Mouse (Mus musculus) macrophage (primary cell): Measurements from ENCODE around the gene Nomo1. TPM values are rescaled to one million over a fixed set of nuclear protein-coding genes. Genes with fewer than 3 reads are reported as not detected.

Experiments used
- H3K27ac ChIP-seq: fragments of 350-480 bp; formaldehyde crosslinking; 2 replicates; pipeline ENCODE4 v1.9.0; 2021
- H3K36me3 ChIP-seq: fragments of 350-480 bp; formaldehyde crosslinking; 2 replicates; pipeline ENCODE4 v1.9.0; 2021; ENCODE audit errors: inconsistent target
- H3K4me3 ChIP-seq: fragments of 350-480 bp; formaldehyde crosslinking; 2 replicates; pipeline ENCODE4 v1.9.0; 2021; ENCODE audit errors: inconsistent target
- H3K79me2 ChIP-seq: fragments of 350-480 bp; formaldehyde crosslinking; 2 replicates; pipeline ENCODE4 v1.9.0; 2021; ENCODE audit errors: inconsistent target
- WGBS: methylation state at CpG from one replicate; pipeline ENCODE4 v1.1.7; 2026; ENCODE audit warnings: inconsistent platforms; ENCODE audit not compliant: missing documents; 5-methylcytosine and 5-hydroxymethylcytosine counted together
- polyA plus RNA-seq: library from polyadenylated mRNA; stranded (reverse); fragments of 250-400 nt; gene quantifications from 3 replicates; pipeline ENCODE4 v1.2.4, GENCODE M21; 2018; ENCODE audit warnings: inconsistent platforms

The Nomo1 gene
- polyA plus RNA-seq, 1 experiment from 2014 or later, result 19.6 TPM

DNA sequence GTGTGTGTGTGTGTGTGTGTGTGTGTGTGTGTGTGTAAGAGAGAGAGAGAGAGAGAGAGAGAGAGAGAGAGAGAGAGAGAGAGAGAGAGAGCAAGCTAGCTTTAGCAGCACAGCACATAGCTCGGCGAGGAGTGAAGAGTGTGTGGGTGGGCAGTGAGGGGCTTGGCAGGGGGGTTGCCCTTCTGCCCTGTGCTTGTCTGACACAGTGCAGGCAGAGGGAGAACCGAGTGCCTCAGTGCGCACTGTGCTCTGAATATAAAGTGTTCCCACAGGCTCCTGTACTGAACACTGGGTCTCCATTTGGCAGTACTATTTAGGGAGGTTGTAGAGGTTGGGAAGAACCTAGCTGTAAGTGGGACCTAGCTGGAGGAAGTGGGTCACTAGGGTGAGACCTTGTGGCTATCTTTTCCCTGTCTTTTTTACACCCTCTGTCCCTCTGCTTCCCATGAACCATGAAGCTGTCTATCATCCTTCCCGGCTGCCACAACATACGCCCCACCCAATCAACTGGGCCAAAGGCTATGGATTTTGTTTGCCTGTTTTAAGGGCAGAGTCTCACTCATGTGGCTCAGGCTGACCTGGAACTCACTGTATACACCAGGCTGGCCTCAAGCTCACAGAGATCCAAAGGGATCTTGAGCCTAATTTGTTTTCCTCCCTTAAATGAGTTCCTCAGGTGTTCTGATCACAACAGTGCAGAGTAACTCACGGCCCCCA lies 96.1 kb downstream of the Nomo1 start:
- WGBS, result 91% methylated on average over 7 of the region's 7 CpGs
- Histone ChIP-seq H3K4me3 (no peak overlapping the region), H3K36me3 (no peaks in the 10 kb centered on the region), H3K27ac (no peak overlapping the region), H3K79me2 (no peaks in the 10 kb centered on the region)

DNA sequence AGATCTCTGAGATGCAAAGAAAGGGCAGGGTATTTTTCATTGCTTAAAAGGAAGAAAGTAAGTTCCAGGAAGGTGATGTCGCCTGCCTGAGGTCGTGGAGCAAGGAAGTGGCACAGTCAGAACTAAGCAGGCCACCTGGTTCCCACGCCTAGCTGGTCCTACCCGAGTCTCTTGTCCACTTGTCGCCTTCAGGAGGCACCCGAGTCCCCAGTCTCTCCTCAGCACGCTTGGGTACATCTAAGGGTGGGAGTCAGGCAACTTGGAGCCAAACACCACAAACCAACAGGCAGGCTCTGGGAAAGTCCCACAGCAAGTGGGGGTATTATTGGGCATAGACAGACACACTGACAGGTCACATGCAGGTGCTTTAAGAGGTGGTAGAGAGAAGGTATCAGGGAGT lies 97.2 kb downstream of the Nomo1 start:
- WGBS, result 30% methylated on average over 7 of the region's 7 CpGs
- Histone ChIP-seq H3K27ac (no peak overlapping the region), H3K79me2 (no peaks in the 10 kb centered on the region), H3K36me3 (no peaks in the 10 kb centered on the region), H3K4me3 (no peak overlapping the region)

DNA sequence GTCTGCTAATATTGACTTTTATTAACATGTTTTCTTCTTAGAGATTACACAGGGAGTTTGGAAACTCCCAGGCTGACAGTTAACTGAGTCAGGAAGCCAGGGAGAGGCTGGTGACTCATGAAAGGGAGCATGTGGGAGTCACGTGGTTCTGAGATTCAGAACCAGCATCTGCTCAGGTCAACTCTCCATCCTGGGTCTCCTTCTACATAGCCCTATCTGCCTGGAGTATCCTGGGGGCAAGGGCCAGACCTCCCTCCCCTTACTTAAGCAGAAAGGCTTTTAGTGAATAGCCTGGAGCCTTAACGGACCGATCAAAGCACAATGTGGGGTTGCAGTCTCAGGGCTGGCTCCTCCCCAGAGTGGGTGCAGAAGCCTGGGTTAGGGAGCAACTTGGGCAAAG lies 97.8 kb downstream of the Nomo1 start:
- Histone ChIP-seq H3K27ac (no peak overlapping the region), H3K4me3 (no peak overlapping the region), H3K36me3 (no peaks in the 10 kb centered on the region), H3K79me2 (no peaks in the 10 kb centered on the region)
- 43% methylated on average over 3 of the region's 3 CpGs for WGBS

DNA sequence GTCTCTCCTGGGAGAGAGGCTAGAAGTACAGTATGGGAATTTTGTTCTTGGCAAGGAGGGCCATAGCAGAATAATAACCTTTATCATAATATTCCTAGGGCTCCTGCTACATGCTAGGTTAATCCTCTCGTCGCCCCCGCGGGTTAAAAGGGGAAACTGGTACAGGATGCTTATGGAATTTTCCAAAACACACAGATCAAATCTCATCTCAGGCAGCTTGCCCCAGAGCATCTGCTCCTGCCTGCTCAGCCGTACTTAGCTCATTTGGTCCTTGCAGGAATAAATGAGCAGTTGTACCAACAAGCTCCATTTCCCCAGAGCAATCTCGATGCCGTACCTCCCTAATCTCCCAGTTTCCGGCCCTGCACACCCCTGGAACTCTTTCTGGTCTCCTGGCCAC lies 98.3 kb downstream of the Nomo1 start:
- 82% methylated on average over 8 of the region's 8 CpGs for WGBS
- Histone ChIP-seq H3K36me3 (no peaks in the 10 kb centered on the region), H3K4me3 (no peak overlapping the region), H3K79me2 (no peaks in the 10 kb centered on the region), H3K27ac (no peak overlapping the region)

DNA sequence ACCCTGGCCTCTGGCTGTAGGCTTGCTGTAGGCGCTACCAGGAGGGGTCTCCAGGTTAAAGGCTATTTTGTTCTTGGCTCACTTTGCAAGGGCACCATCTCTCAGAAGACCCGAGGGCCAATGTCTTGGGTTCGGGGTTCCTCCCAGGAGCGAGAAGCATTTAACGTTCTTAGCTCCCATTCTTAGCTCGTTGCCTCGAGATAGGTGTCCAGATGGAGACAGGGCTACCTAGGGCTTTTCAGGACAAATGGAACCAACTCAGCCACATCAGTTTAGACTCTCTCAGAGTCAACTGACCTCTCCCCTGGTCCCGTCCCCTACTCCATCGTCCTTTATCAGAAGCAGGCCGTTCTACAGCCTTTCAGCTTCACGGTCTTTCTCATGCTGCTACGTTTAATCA lies 98.7 kb downstream of the Nomo1 start:
- Histone ChIP-seq H3K36me3 (no peaks in the 10 kb centered on the region), H3K27ac (no peak overlapping the region), H3K4me3 (no peak overlapping the region), H3K79me2 (no peaks in the 10 kb centered on the region)
- WGBS, result 92% methylated on average over 12 of the region's 12 CpGs

Other genes starting within 250 kb of the Nomo1 start
- 0.04 to 0.06 TPM in 2 of 3 replicates, not detected in the other for gene Lmtk3, start 250.0 kb upstream of the Nomo1 start, polyA plus RNA-seq
- 0.55 to 1.1 TPM (median 0.56 TPM) in 3 replicates for gene Sult2b1, start 249.0 kb upstream of the Nomo1 start, polyA plus RNA-seq
- 42.8 to 66.2 TPM (median 50.0 TPM) in 3 replicates for gene Cyth2, start 219.1 kb upstream of the Nomo1 start, polyA plus RNA-seq
- not detected in 3 replicates for gene Kcnj14, start 208.9 kb upstream of the Nomo1 start, polyA plus RNA-seq
- gene Grwd1, start 202.8 kb upstream of the Nomo1 start, polyA plus RNA-seq, result 4.9 to 28.9 TPM (median 5.3 TPM) in 3 replicates
- gene Kdelr1, start 160.9 kb upstream of the Nomo1 start, polyA plus RNA-seq, result 103 to 141 TPM (median 125 TPM) in 3 replicates
- gene Grin2d, start 155.3 kb upstream of the Nomo1 start, polyA plus RNA-seq, result 0.11 to 0.12 TPM in 2 of 3 replicates, not detected in the other
- not detected in 3 replicates for gene Syngr4, start 137.0 kb upstream of the Nomo1 start, polyA plus RNA-seq
- gene Tmem143, start 136.8 kb upstream of the Nomo1 start, polyA plus RNA-seq, result 11.6 to 13.1 TPM (median 12.8 TPM) in 3 replicates
- gene Emp3, start 112.3 kb upstream of the Nomo1 start, polyA plus RNA-seq, result 271 to 666 TPM (median 552 TPM) in 3 replicates
- gene Ccdc114, start 109.6 kb upstream of the Nomo1 start, polyA plus RNA-seq, result 0.65 to 1.0 TPM (median 1.0 TPM) in 3 replicates
- gene Abcc6, start 3.4 kb upstream of the Nomo1 start, polyA plus RNA-seq, result not detected in 3 replicates
- not detected in 3 replicates for gene Kcnj11, start 67.1 kb downstream of the Nomo1 start, polyA plus RNA-seq
- not detected in 3 replicates for gene Abcc8, start 146.3 kb downstream of the Nomo1 start, polyA plus RNA-seq
- not detected in 3 replicates for gene Ush1c, start 204.8 kb downstream of the Nomo1 start, polyA plus RNA-seq
- not detected in 3 replicates for gene Otog, start 207.3 kb downstream of the Nomo1 start, polyA plus RNA-seq